Mouse (Mus musculus) ovary, adult 18-20 months (tissue): Measurements from ENCODE around the gene Pank4.
A peak's percentile ranks its signal among the peaks of the same experiment; 100 is the strongest.

Experiments
- DNase-seq: peaks from one replicate; pipeline ENCODE4 v3.0.0; 2022; ENCODE audit warnings: low spot score, mixed read lengths

The Pank4 gene

GRCm38 (mm10) chr4:154967173-154967572, 3.2 kb downstream of the Pank4 start:
- no peak for DNase-seq

GRCm38 (mm10) chr4:154972546-154972945, 8.6 kb downstream of the Pank4 start:
- DNase-seq: no peak

GRCm38 (mm10) chr4:154974163-154974611, 10.3 kb downstream of the Pank4 start:
- no peak for DNase-seq

GRCm38 (mm10) chr4:154980110-154980509, 16.2 kb downstream of the Pank4 start:
- no peak for DNase-seq

GRCm38 (mm10) chr4:154981076-154981475, 17.2 kb downstream of the Pank4 start:
- DNase-seq: no peak

GRCm38 (mm10) chr4:154981530-154981929, 17.6 kb downstream of the Pank4 start:
- no peak for DNase-seq

GRCm38 (mm10) chr4:154982247-154983120, 18.6 kb downstream of the Pank4 start:
- peak; percentile 54 for DNase-seq

- DNase-seq: no peak
These were observed 19.8 kb downstream of the Pank4 start for GRCm38 (mm10) chr4:154983767-154984166.

GRCm38 (mm10) chr4:154985151-154985777, 21.3 kb downstream of the Pank4 start:
- DNase-seq: no peak

- DNase-seq: peak; percentile 61
These were observed 22.2 kb downstream of the Pank4 start for GRCm38 (mm10) chr4:154986096-154986495.

GRCm38 (mm10) chr4:154986750-154987149, 22.8 kb downstream of the Pank4 start:
- DNase-seq: no peak

- DNase-seq: no peak
These were observed 31.0 kb downstream of the Pank4 start for GRCm38 (mm10) chr4:154994876-154995275.

GRCm38 (mm10) chr4:154996572-154997154, 32.7 kb downstream of the Pank4 start:
- no peak for DNase-seq

GRCm38 (mm10) chr4:154999379-154999778, 35.5 kb downstream of the Pank4 start:
- no peak for DNase-seq

GRCm38 (mm10) chr4:155005278-155005677, 41.4 kb downstream of the Pank4 start:
- no peak for DNase-seq

GRCm38 (mm10) chr4:155006296-155006695, 42.4 kb downstream of the Pank4 start:
- DNase-seq: no peak

- no peak for DNase-seq
These were observed 43.7 kb downstream of the Pank4 start for GRCm38 (mm10) chr4:155007641-155008040.

- no peak for DNase-seq
These were observed 44.2 kb downstream of the Pank4 start for GRCm38 (mm10) chr4:155008075-155008474.

- DNase-seq: no peak
These were observed 45.3 kb downstream of the Pank4 start for GRCm38 (mm10) chr4:155009216-155009615.

- no peak for DNase-seq
These were observed 46.9 kb downstream of the Pank4 start for GRCm38 (mm10) chr4:155010870-155011269.

GRCm38 (mm10) chr4:155011312-155012025, 47.5 kb downstream of the Pank4 start:
- DNase-seq: no peak

- DNase-seq: no peak
These were observed 48.2 kb downstream of the Pank4 start for GRCm38 (mm10) chr4:155012115-155012514.
